Mouse (Mus musculus): ENCODE results near the gene Katnal1. TPM values are rescaled to one million over a fixed set of nuclear protein-coding genes. Genes with fewer than 3 reads are reported as not detected.

Gene Katnal1
- polyA plus RNA-seq, 1 experiment from 2014 or later, result 14.2 TPM

- Histone ChIP-seq H3K4me3 (ENCODE audit: low read depth, low read length) (no peak overlapping the region), H3K9ac (no peak overlapping the region), H3K4me2 (no peak overlapping the region), H3K36me3 (ENCODE audit: insufficient read depth) (no peaks in the 10 kb centered on the region), H3K4me1 (ENCODE audit: insufficient read depth) (no peaks in the 10 kb centered on the region), H3K9me3 (ENCODE audit: low read depth, low read length) (no peaks in the 10 kb centered on the region), H3K27me3 (ENCODE audit: insufficient read depth, low read length) (no peaks in the 10 kb centered on the region), H3K27ac (ENCODE audit: low read depth) (no peak overlapping the region)
- no peak for ATAC-seq (ENCODE audit: insufficient read depth)
- 63% methylated on average over 7 of the region's 7 CpGs for WGBS
- no peak for TF ChIP-seq CTCF (IDR thresholded peaks at IDR 0.05; ENCODE audit: low read depth)
- no peak for DNase-seq
Measured at GRCm38 (mm10) chr5:148825732-148826131, 103.4 kb downstream of the Katnal1 start.

DNA sequence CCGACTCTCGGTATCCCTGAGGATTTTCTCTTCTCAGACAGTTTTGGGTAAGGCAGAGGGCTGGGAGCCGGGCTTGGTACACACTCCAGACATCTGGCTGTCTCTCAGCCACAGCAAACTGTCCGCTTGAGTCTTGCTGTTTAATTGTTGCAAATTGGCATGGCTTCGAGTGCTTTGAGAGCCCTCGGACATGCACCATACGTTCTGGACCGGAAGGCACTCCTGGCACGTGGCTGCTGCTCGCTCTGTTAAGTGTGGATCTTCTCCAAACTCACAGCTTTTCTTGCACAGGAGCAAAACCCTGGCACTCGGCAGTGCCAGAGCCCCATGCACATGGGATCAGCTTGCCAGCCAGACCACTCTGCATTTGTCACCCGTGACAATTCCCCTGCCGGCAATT is 106.3 kb downstream of the Katnal1 start:
- DNase-seq (no peak), ATAC-seq (ENCODE audit: insufficient read depth) (no peak)
- Histone ChIP-seq H3K9ac (no peak overlapping the region), H3K4me1 (ENCODE audit: insufficient read depth) (peaks cover 8% of the 10 kb centered on the region), H3K4me2 (no peak overlapping the region), H3K36me3 (ENCODE audit: insufficient read depth) (no peaks in the 10 kb centered on the region), H3K27ac (ENCODE audit: low read depth) (no peak overlapping the region), H3K9me3 (ENCODE audit: low read depth, low read length) (no peaks in the 10 kb centered on the region), H3K4me3 (ENCODE audit: low read depth, low read length) (no peak overlapping the region), H3K27me3 (ENCODE audit: insufficient read depth, low read length) (no peaks in the 10 kb centered on the region)
- WGBS, result 70% methylated on average over 13 of the region's 13 CpGs
- TF ChIP-seq CTCF (IDR thresholded peaks at IDR 0.05; ENCODE audit: low read depth), result no peak

Other genes with a start within 250 kb of the Katnal1 start
- 0.58 and 1.2 TPM in 2 replicates for gene Gm42791, start 65.8 kb upstream of the Katnal1 start, polyA plus RNA-seq (2014; fragmentation: Nextera tagmentation; extraction: Ambion mirVana)